Mouse (Mus musculus) left cerebral cortex, postnatal 36 days (tissue): ENCODE measurements around the gene Med24. TPM values are rescaled to one million over a fixed set of nuclear protein-coding genes. Genes with fewer than 3 reads are reported as not detected.
A peak's percentile ranks its signal among the peaks of the same experiment; 100 is the strongest.

ENCODE experiments used
- DNase-seq, 2 experiments: peaks; one replicate each; pipeline ENCODE4 v3.0.0; 2021 to 2022; ENCODE audit warnings: low spot score in 2 of 2, mixed read lengths in 1 of 2
- intact Hi-C: fragments of 180-260 bp; cut with DNase I; formaldehyde crosslinking; loops from one replicate; pipeline ENCODE4 v1.15.1; 2025
- total RNA-seq, 2 experiments: library from RNA; stranded (reverse); gene quantifications; 2 replicates each; pipeline ENCODE4 v1.2.3; 2021

Med24 gene
- total RNA-seq, result 100 to 1,000 TPM; 123 to 133 TPM

- DNase-seq, result peak; percentile 84 to 89
- intact Hi-C loops, result no loop called here
Observed at GRCm38 (mm10) chr11:98729119-98729588, at the start of gene Med24. Gene Med24, minus strand, starts transcription at chr11:98729435.

- intact Hi-C loops, result no loop called here
Observed at GRCm38 (mm10) chr11:98777888-98778287, 48.7 kb upstream of the Med24 start.

DNA sequence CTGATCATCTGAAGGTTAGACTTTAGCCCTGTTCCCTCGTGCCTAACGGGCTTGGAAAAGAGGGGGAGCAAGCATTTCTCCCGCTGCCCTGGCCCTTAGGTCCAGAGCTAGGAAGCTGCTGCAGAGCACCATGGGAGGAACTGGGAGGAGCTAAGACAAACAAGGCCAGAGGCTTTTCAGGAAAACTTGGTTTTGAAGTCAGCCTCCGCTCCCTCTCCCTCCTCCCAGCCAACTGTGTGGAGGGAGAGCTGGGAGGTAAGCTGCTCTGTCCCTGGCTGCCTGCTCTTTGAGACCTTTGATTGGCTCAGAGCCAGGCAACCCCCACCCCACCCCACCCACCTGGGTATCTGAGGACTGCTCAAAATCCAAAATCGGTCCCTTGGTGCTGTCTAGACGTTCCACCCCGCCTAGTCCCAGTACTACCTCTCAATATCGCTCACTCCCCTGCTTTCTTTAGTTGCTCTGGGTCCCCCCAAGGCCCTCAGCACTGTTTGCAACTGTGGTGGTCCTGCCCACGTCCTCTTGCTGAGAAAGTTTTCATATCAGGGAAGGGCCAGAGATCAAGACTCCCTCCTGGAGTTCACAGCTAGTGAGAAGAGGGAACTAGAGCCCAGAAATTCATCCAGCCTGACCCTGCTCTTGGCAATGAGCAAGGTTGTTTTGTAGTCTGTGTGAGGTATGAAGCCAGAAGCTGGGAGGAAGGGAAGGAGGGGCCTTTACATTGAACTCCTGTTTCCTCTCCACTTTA is 47.8 kb upstream of the Med24 start:
- intact Hi-C loops, result no loop called here
- DNase-seq, result no peak

More at GRCm38 (mm10) chr11:98777888-98778287, 48.7 kb upstream of the Med24 start:
- no peak for DNase-seq

GRCm38 (mm10) chr11:98776052-98776764 is 47.0 kb upstream of the Med24 start:
- intact Hi-C loops, result no loop called here
- DNase-seq, result no peak

- intact Hi-C loops, result no loop called here
Observed at GRCm38 (mm10) chr11:98775348-98776051, 46.3 kb upstream of the Med24 start.

GRCm38 (mm10) chr11:98774582-98775347 is 45.5 kb upstream of the Med24 start, which contains the start of gene Nr1d1:
Gene Nr1d1, minus strand, starts transcription at chr11:98775333.
- intact Hi-C loops, result loop anchor here (1.0 kb wide), 1 partner anchor 9 kb away; no protein-coding TSS in a partner anchor

More at GRCm38 (mm10) chr11:98775348-98776051, 46.3 kb upstream of the Med24 start:
- peak; percentile 100 for DNase-seq

GRCm38 (mm10) chr11:98773635-98774295 is 44.5 kb upstream of the Med24 start:
- intact Hi-C loops, result loop anchor here (1.0 kb wide), 1 partner anchor 10 kb away; no protein-coding TSS in a partner anchor
- peak; percentile 99 to 100 for DNase-seq

More at GRCm38 (mm10) chr11:98774582-98775347, 45.5 kb upstream of the Med24 start, which contains the start of gene Nr1d1:
- DNase-seq, result no peak

DNA sequence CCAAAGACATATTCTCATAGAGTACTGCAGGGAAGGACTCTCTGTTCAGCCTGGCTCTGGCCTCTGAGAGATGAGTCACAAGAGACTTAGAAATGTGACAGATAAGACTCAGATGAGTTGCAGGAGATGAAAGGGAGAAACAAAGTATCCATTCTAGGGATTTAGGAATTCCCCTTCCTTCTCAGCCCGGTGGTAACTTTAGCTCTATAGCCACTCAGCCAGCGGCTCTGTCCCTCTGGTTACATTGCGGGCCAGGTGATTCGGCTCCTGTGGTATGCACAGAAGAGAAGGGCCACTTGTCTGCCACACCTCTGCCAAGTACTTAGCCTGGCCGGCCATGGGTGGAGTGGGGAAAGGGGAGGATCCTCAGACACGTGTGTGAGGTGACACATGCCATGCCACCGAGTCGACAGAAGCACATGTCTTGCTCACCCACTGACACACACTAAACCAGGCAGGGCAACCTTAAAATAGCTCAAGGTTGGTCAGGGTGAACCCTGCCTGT is 43.5 kb upstream of the Med24 start:
- peak; percentile 44 to 48 for DNase-seq
- intact Hi-C loops, result no loop called here

DNA sequence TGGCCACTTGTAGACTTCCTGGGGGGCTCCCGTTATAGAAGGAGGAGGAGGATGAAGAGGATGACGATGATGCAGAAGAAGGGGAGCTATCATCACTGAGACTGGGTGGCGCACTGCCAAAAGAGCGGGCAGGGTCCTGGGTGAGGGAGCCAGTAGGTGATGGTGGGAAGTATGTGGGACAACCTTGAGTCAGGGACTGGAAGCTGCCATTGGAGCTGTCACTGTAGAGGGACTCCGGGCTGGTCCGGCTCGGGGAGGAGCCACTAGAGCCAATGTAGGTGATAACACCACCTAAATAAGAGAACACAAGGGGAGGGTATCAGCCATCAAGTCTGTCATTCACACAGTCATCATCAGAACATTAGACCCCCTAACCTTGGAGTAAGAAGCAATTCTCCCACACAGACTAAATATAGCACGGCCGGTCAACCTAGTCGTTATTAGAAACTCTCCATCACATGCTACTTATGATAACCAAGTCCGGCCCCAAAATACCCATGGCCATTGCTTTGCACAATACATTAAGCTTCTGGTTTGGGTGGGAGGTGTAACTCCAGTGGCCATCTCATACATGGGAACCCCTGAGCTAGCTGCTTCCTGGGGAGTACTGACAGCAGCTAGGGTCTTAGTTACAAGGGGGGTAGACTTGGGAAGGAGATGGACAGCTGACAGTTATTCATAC is 42.8 kb upstream of the Med24 start:
- intact Hi-C loops, result no loop called here
- DNase-seq, result peak in 1 of 2 experiments; percentile 32

DNA sequence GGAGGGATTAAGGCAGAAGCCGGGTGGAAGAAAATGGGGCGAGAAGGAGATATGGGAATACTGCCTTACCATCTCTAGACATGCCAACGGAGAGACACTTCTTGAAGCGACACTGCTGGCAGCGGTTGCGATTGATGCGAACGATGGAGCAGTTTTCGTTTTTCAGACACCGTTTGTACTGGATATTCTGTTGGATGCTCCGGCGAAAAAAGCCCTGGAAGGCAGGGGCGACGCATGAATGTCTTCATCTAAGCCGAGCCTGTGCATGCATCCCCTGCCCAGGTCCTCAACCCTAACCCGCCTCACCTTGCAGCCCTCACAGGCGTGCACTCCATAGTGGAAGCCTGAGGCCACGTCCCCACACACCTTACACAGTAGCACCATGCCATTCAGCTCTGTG is 41.9 kb upstream of the Med24 start:
- intact Hi-C loops, result no loop called here
- peak in 1 of 2 experiments; percentile 31 for DNase-seq

DNA sequence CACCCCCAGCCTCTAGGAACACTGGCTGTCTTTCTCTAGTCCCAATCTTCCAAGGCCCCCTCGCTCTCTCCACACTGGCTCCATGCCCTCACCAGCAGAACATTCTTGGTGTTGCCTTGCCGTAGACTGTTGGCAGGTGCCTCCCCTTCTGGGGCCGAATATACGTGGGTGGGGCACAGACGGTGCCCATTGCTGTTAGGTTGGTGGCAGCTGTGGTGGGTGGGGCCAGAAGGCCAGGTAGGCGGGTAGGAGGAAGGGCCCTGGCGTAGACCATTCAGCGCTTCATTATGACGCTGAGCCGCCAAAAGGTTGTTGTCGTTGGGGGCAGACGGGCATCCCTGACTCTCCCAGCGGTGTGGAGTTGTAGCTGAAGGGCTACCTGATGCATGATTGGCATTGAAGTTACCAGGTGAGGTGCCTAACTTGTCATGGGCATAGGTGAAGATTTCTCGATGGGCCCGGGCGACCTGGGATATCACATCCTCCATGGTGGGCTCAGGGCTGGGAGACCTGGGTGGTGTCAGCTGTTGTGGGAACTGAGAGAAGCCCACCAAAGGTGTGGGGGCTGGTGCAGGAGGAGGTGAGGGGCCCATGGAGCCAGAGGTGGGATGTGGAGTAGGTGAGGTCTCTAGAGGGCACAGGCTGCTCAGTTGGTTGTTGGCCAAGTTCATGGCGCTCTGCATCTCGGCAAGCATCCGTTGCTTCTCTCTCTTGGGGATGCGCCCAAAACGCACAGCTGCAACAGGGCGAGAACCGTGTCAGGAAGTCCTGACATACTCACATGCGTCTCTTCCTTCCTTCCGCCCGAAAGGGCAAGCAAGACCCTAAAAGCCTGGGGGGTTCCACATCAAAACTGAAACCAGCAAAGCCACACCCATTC is 41.1 kb upstream of the Med24 start:
- DNase-seq, result peak; percentile 80 to 83
- intact Hi-C loops, result no loop called here

GRCm38 (mm10) chr11:98769007-98769954 is 40.0 kb upstream of the Med24 start:
- intact Hi-C loops, result no loop called here
- no peak for DNase-seq

DNA sequence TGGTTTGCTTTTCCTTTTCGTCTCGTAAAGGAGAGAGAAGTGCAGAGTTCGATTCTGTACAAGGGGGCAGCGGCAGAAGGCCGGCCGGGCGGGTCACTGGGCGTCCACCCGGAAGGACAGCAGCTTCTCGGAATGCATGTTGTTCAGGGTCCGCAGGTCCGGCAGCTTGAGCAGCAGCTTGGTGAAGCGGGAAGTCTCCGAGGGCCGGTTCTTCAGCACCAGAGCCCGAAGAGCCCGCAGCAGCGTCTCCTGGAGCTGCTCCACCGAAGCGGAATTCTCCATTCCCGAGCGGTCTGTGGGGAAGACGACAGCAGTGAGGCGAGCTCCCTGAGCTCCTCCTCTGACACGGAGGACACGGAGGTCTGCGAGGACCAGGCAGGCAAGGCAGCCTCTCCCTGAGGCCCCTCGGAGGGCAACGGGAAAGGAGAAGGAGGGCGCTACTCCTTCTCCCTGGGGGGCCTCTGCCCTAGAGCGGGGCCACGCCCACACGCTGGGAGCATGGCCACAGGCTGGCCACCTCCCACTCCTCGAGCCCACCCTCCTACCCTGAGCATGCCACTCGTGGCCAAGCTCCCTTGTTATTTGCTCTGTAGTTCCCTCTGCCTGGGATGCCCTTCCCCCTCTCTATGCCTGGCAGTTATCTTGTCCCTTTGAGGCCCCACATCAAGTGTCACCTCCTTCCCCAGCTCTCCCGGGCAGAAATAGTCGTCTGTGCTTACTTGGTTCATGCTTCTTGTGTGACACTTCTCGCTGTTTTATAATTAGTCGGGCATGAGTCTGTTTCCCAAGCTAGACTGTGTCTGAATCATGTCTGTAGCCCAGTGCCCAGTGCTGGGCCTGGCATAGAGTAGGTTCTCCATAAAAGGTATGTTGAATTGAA is 39.1 kb upstream of the Med24 start:
- DNase-seq, result peak; percentile 58 to 67
- intact Hi-C loops, result no loop called here

- intact Hi-C loops, result no loop called here
- DNase-seq, result peak in 1 of 2 experiments; percentile 26
Observed at GRCm38 (mm10) chr11:98767713-98768112, 38.5 kb upstream of the Med24 start.

DNA sequence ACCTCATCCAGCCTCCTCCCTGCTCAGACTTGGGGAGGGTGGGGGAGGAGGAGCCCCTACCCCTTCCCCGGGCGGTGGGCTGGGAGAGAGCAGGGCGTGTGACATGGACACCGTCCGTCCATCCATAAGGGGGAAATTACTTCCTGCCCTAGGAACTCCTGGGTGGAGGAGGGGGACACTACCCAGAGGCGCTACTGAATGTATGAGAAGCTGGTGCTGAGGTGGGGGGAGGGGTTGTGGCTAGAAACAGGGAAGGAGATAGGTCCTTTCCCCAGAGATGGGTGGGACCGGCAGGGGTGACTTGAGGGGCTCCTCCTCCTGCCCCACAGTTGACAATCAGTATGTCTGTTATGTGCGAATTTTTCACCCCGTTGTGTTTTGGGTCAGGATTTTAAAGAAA is 38.0 kb upstream of the Med24 start:
- intact Hi-C loops, result no loop called here
- peak; percentile 50 to 53 for DNase-seq
